Mouse (Mus musculus) kidney, postnatal 10 days (tissue): ENCODE measurements around the gene Hmgcll1.

Source experiments
- DNase-seq: peaks from one replicate; pipeline ENCODE4 v3.0.0; 2021; ENCODE audit warnings: mixed read lengths

Gene Hmgcll1

GRCm38 (mm10) chr9:76014631-76015531 lies at the start of gene Hmgcll1:
Hmgcll1 (plus strand) TSS chr9:76014855.
- DNase-seq: peak; percentile 20

GRCm38 (mm10) chr9:75980097-75980496 lies 34.6 kb upstream of the Hmgcll1 start:
- DNase-seq: no peak

GRCm38 (mm10) chr9:75981139-75981538 lies 33.5 kb upstream of the Hmgcll1 start:
- no peak for DNase-seq

- no peak for DNase-seq
Observed at GRCm38 (mm10) chr9:75989491-75989890, 25.2 kb upstream of the Hmgcll1 start.

- no peak for DNase-seq
Observed at GRCm38 (mm10) chr9:75998791-75999350, 15.8 kb upstream of the Hmgcll1 start.

GRCm38 (mm10) chr9:76000876-76001858 lies 13.5 kb upstream of the Hmgcll1 start:
- DNase-seq: peak; percentile 53

- no peak for DNase-seq
Observed at GRCm38 (mm10) chr9:76003066-76003465, 11.6 kb upstream of the Hmgcll1 start.

- no peak for DNase-seq
Observed at GRCm38 (mm10) chr9:76003637-76004036, 11.0 kb upstream of the Hmgcll1 start.

- peak; percentile 20 for DNase-seq
Observed at GRCm38 (mm10) chr9:76007342-76007970, 7.2 kb upstream of the Hmgcll1 start.

GRCm38 (mm10) chr9:76013789-76014188 lies 866 bp upstream of the Hmgcll1 start:
- no peak for DNase-seq

GRCm38 (mm10) chr9:76015971-76016370 lies 1.3 kb downstream of the Hmgcll1 start:
- DNase-seq: no peak

- DNase-seq: no peak
Observed at GRCm38 (mm10) chr9:76016506-76016905, 1.9 kb downstream of the Hmgcll1 start.

GRCm38 (mm10) chr9:76023551-76023973 lies 8.9 kb downstream of the Hmgcll1 start:
- DNase-seq: no peak

GRCm38 (mm10) chr9:76024277-76025246 lies 9.9 kb downstream of the Hmgcll1 start:
- peak; percentile 15 for DNase-seq

- no peak for DNase-seq
Observed at GRCm38 (mm10) chr9:76029471-76030199, 15.0 kb downstream of the Hmgcll1 start.

- no peak for DNase-seq
Observed at GRCm38 (mm10) chr9:76035058-76035457, 20.4 kb downstream of the Hmgcll1 start.

- DNase-seq: no peak
Observed at GRCm38 (mm10) chr9:76038327-76039103, 23.9 kb downstream of the Hmgcll1 start.

GRCm38 (mm10) chr9:76039711-76040110 lies 25.1 kb downstream of the Hmgcll1 start:
- DNase-seq: no peak

- no peak for DNase-seq
Observed at GRCm38 (mm10) chr9:76043341-76043740, 28.7 kb downstream of the Hmgcll1 start.

- no peak for DNase-seq
Observed at GRCm38 (mm10) chr9:76060935-76061334, 46.3 kb downstream of the Hmgcll1 start.
